8 mouse cellular contexts compared by ENCODE assay signal in genomic region chr2:180103978-180104658, GRCm38 (mm10). TPM values are rescaled to one million over a fixed set of nuclear protein-coding genes. Genes with fewer than 3 reads are reported as not detected.
A peak's percentile ranks its signal among the peaks of the same experiment; 100 is the strongest.
DNase-seq lines count a peak whose midpoint lies in the region; ATAC-seq and TF ChIP-seq lines count a peak whose summit lies in the region.

Hrh3 (minus strand) TSS chr2:180104488.

- H3K4me3 ChIP-seq in kidney, adult 2 months (ENCODE audit: insufficient read depth, low read depth, low read length), result peak within 1 kb of the TSS; percentile 44
- H3K4me3 ChIP-seq in midbrain, embryonic 16.5 days (ENCODE audit: low read depth, low read length), result peak within 1 kb of the TSS; percentile 61
- peak within 1 kb of the TSS; percentile 41 for H3K4me3 ChIP-seq in stomach, embryonic 14.5 days (ENCODE audit: low read depth, low read length)

- H3K4me1 ChIP-seq in kidney, adult 2 months (ENCODE audit: control insufficient read depth, insufficient read depth, low read length), result 0 out of 2 replicates have a peak, but pooled peaks cover 3% of the 10 kb centered on the region
- peaks cover 18% of the 10 kb centered on the region for H3K4me1 ChIP-seq in midbrain, embryonic 16.5 days (ENCODE audit: control insufficient read depth, insufficient read depth, low read length)
- H3K4me1 ChIP-seq in stomach, embryonic 14.5 days (ENCODE audit: control insufficient read depth, insufficient read depth, low read length), result peaks cover 12% of the 10 kb centered on the region

- H3K9ac ChIP-seq in midbrain, embryonic 16.5 days (ENCODE audit: low read depth, low read length), result peak within 1 kb of the TSS; percentile 67
- H3K9ac ChIP-seq in stomach, embryonic 14.5 days (replicated peaks; ENCODE audit: low read depth, low read length), result no peak within 1 kb of the TSS

- H3K36me3 ChIP-seq in kidney, adult 2 months (ENCODE audit: control insufficient read depth, insufficient read depth, low read length), result no peaks in the 10 kb centered on the region
- no peaks in the 10 kb centered on the region for H3K36me3 ChIP-seq in midbrain, embryonic 16.5 days (ENCODE audit: control insufficient read depth, insufficient read depth, low read length)
- no peaks in the 10 kb centered on the region for H3K36me3 ChIP-seq in stomach, embryonic 14.5 days (ENCODE audit: control insufficient read depth, insufficient read depth, low read length)

- no peak for TF ChIP-seq CTCF in kidney, adult 2 months (conservative IDR thresholded peaks at IDR 0.05; ENCODE audit: insufficient read depth, insufficient read length, low read depth, low read length)

- peak; percentile 73 to 82 for DNase-seq in heart, adult 18-20 months
- no peak for DNase-seq in heart, adult 11 months
- DNase-seq in embryo, embryonic 10 days (ENCODE audit: low spot score), result peak; percentile 78
- peak; percentile 34 for DNase-seq in heart, adult 8-10 months (ENCODE audit: low spot score)
- DNase-seq in kidney, adult 2 months, result peak; percentile 89
- peak; percentile 81 for DNase-seq in liver

- peak within 1 kb of the TSS; percentile 94 for H3K4me2 ChIP-seq in midbrain, embryonic 16.5 days (ENCODE audit: low read length)
- H3K4me2 ChIP-seq in stomach, embryonic 14.5 days (replicated peaks; ENCODE audit: low read depth, low read length), result peak within 1 kb of the TSS; percentile 97

- no peak for TF ChIP-seq POLR2A in kidney, adult 2 months (IDR thresholded peaks at IDR 0.05; ENCODE audit: low read depth, low read length)

- no peaks in the 10 kb centered on the region for H3K9me3 ChIP-seq in midbrain, embryonic 16.5 days (replicated peaks; ENCODE audit: control insufficient read depth, low read length, poor library complexity, severe bottlenecking)
- H3K9me3 ChIP-seq in stomach, embryonic 14.5 days (ENCODE audit: control insufficient read depth, low read depth, low read length), result no peaks in the 10 kb centered on the region

- peak; percentile 64 for ATAC-seq in midbrain, embryonic 16.5 days
- ATAC-seq in stomach, embryonic 14.5 days (ENCODE audit: insufficient number of reproducible peaks, insufficient read depth, low FRiP score, low read depth), result peak; percentile 79

- 2% methylated on average over 80 of the region's 87 CpGs for WGBS in kidney, adult 2 months
- 0% methylated on average over 65 of the region's 87 CpGs for WGBS in midbrain, embryonic 16.5 days
- under 1% methylated on average over 70 of the region's 87 CpGs for WGBS in stomach, embryonic 14.5 days

- peaks cover 1% of the 10 kb centered on the region; the same call in 1 of the 2 replicates for H3K27me3 ChIP-seq in kidney, adult 2 months (replicated peaks; ENCODE audit: control insufficient read depth, insufficient read depth, low read length)
- peaks cover 20% of the 10 kb centered on the region for H3K27me3 ChIP-seq in midbrain, embryonic 16.5 days (ENCODE audit: control insufficient read depth, insufficient read depth, low read depth, low read length)
- H3K27me3 ChIP-seq in stomach, embryonic 14.5 days (ENCODE audit: control insufficient read depth, insufficient read depth, low read length), result peaks cover 47% of the 10 kb centered on the region

- H3K27ac ChIP-seq in kidney, adult 2 months (ENCODE audit: insufficient read depth, low read depth, low read length), result no peak within 1 kb of the TSS
- no peak within 1 kb of the TSS for H3K27ac ChIP-seq in midbrain, embryonic 16.5 days (ENCODE audit: low read length)
- no peak within 1 kb of the TSS for H3K27ac ChIP-seq in stomach, embryonic 14.5 days (ENCODE audit: low read length)

RNA-seq across cellular contexts. Expression of gene Hrh3, which starts in this region (rescaled TPM):
- total RNA-seq in heart, adult 18-20 months (2021), result not detected
- total RNA-seq in heart, adult 8-10 months (2022), result under 1 TPM in 1 of 4 experiments, not detected in 3; 0.22 TPM
- polyA plus RNA-seq in kidney, adult 2 months (2012; rRNA removed), result 0.08 and 0.17 TPM in 2 replicates
- 3.3 TPM in 2 replicates for polyA plus RNA-seq in midbrain, embryonic 16.5 days (2015; fragmentation: Nextera tagmentation; extraction: Ambion mirVana)
- not detected in 2 replicates for polyA plus RNA-seq in stomach, embryonic 14.5 days (2014; fragmentation: Nextera tagmentation; extraction: Ambion mirVana)

Comparison
In these comparisons a context has a peak if more than half of its experiments do, and no peak if none do; other contexts are left out.
1. Peak in DNase-seq in heart, adult 18-20 months; RNA of the gene not detected or under 1 TPM.
2. Peak in DNase-seq in heart, adult 8-10 months; RNA of the gene not detected or under 1 TPM.
3. Peak in DNase-seq and H3K4me3 ChIP-seq in kidney, adult 2 months; RNA of the gene not detected or under 1 TPM.
4. Peak in ATAC-seq, H3K4me3 ChIP-seq and H3K4me2 ChIP-seq in stomach, embryonic 14.5 days; RNA of the gene not detected or under 1 TPM.